Mouse (Mus musculus) embryonic facial prominence, embryonic 14.5 days (tissue): Measurements from ENCODE around the gene Sh2d2a. TPM values are rescaled to one million over a fixed set of nuclear protein-coding genes. Genes with fewer than 3 reads are reported as not detected.
A peak's percentile ranks its signal among the peaks of the same experiment; 100 is the strongest.
"Not testable (repeated sequence)": the region's sequence is repeated elsewhere in the genome, so short reads cannot be mapped to it uniquely, and the experiment has no call there.

Source experiments
- ATAC-seq: fragments of 200-750 bp; cut with Nextera tagmentation; 2 replicates; pipeline ENCODE4 v1.8.0; 2017; ENCODE audit warnings: low read depth, moderate number of reproducible peaks, moderate TSS enrichment
- DNase-seq: peaks from one replicate; pipeline ENCODE4 v3.0.0-alpha.2; 2015; ENCODE audit warnings: low spot score
- H3K27ac ChIP-seq: fragments of 300-500 bp; sonication (generic); replicated peaks from 2 replicates; pipeline ENCODE4 v1.5.1; 2014; ENCODE audit warnings: low read depth, mild to moderate bottlenecking, low read length, moderate library complexity
- H3K27me3 ChIP-seq: fragments of 300-500 bp; sonication (generic); replicated peaks from 2 replicates; pipeline ENCODE4 v1.6.1; 2014; ENCODE audit warnings: low read length; ENCODE audit not compliant: control insufficient read depth, insufficient read depth
- H3K36me3 ChIP-seq: fragments of 300-500 bp; sonication (generic); 2 replicates; pipeline ENCODE4 v1.6.1; 2014; ENCODE audit warnings: low read length, mixed read lengths; ENCODE audit not compliant: control insufficient read depth, insufficient read depth
- H3K4me1 ChIP-seq: fragments of 300-500 bp; sonication (generic); 2 replicates; pipeline ENCODE4 v1.6.1; 2014; ENCODE audit warnings: antibody characterized with exemption, low read length; ENCODE audit not compliant: control insufficient read depth, insufficient read depth
- H3K4me2 ChIP-seq: fragments of 300-500 bp; sonication (generic); 2 replicates; pipeline ENCODE4 v1.6.1; 2014; ENCODE audit warnings: low read depth, mild to moderate bottlenecking, low read length, moderate library complexity, mixed read lengths
- H3K4me3 ChIP-seq: fragments of 300-500 bp; sonication (generic); 2 replicates; pipeline ENCODE4 v1.5.1; 2014; ENCODE audit warnings: low read depth, mild to moderate bottlenecking, low read length
- H3K9ac ChIP-seq: fragments of 300-500 bp; sonication (generic); 2 replicates; pipeline ENCODE4 v1.6.1; 2014; ENCODE audit warnings: low read depth, mild to moderate bottlenecking, low read length, moderate library complexity, mixed read lengths
- H3K9me3 ChIP-seq: fragments of 300-500 bp; sonication (generic); 2 replicates; pipeline ENCODE4 v1.6.1; 2016; ENCODE audit warnings: low read length; ENCODE audit not compliant: control insufficient read depth
- WGBS: fragments of 180-500 bp; shearing (Covaris S2); extraction: QIAGEN DNeasy Blood & Tissue Kit; methylation state at CpG from one replicate; pipeline ENCODE4 v1.1.7; 2014; 5-methylcytosine and 5-hydroxymethylcytosine counted together
- polyA plus RNA-seq: library from polyadenylated mRNA; unstranded; fragments of >200 nt; fragmentation: Nextera tagmentation; extraction: Ambion mirVana; gene quantifications from 2 replicates; pipeline ENCODE4 v1.2.1, GENCODE M21; 2014

Sh2d2a gene
- polyA plus RNA-seq, 1 experiment from 2014 or later = not detected

- peak; percentile 82 for ATAC-seq
- H3K4me2 ChIP-seq = peak overlapping the region; percentile 25; the same call in 1 of the 2 replicates
- H3K9ac ChIP-seq = 0 out of 2 replicates have a peak overlapping the region, but pooled peaks have one; percentile 30
Measured at GRCm38 (mm10) chr3:87816646-87817093, 29.9 kb upstream of the Sh2d2a start.

GRCm38 (mm10) chr3:87818226-87818625 is 28.3 kb upstream of the Sh2d2a start:
- no peaks in the 10 kb centered on the region for H3K4me1 ChIP-seq
- no peaks in the 10 kb centered on the region for H3K36me3 ChIP-seq
- no peak overlapping the region for H3K4me2 ChIP-seq
- no peak overlapping the region for H3K9ac ChIP-seq
- DNase-seq (no peak), ATAC-seq (no peak)
- peaks cover 3% of the 10 kb centered on the region; the same call in 1 of the 2 replicates for H3K27me3 ChIP-seq
- WGBS = 55% methylated on average over 12 of the region's 12 CpGs
- H3K4me3 ChIP-seq = no peak overlapping the region
- no peaks in the 10 kb centered on the region for H3K9me3 ChIP-seq
- no peak overlapping the region for H3K27ac ChIP-seq

More at GRCm38 (mm10) chr3:87816646-87817093, 29.9 kb upstream of the Sh2d2a start:
- H3K9me3 ChIP-seq = no peaks in the 10 kb centered on the region
- peaks cover 4% of the 10 kb centered on the region; the same call in 1 of the 2 replicates for H3K27me3 ChIP-seq
- no peak overlapping the region for H3K27ac ChIP-seq
- 3% methylated on average over 12 of the region's 12 CpGs for WGBS
- no peaks in the 10 kb centered on the region for H3K36me3 ChIP-seq
- H3K4me1 ChIP-seq = no peaks in the 10 kb centered on the region
- DNase-seq = peak; percentile 87
- no peak overlapping the region for H3K4me3 ChIP-seq

- 100% methylated on average over 1 of the region's 1 CpGs for WGBS
- not testable (repeated sequence) for H3K4me1 ChIP-seq, H3K4me2 ChIP-seq, H3K4me3 ChIP-seq, H3K9me3 ChIP-seq, H3K9ac ChIP-seq, ATAC-seq, H3K27me3 ChIP-seq, H3K36me3 ChIP-seq, H3K27ac ChIP-seq, DNase-seq
Measured at GRCm38 (mm10) chr3:87824206-87824605, 22.3 kb upstream of the Sh2d2a start, which contains the start of gene Pear1. TSS of gene Pear1 (minus strand) at chr3:87824306.

GRCm38 (mm10) chr3:87828435-87828834 is 18.1 kb upstream of the Sh2d2a start:
- WGBS = 61% methylated on average over 4 of the region's 4 CpGs
- DNase-seq (no peak), ATAC-seq (no peak)
- H3K4me3 ChIP-seq = no peak overlapping the region
- H3K9ac ChIP-seq = no peak overlapping the region
- H3K9me3 ChIP-seq = no peaks in the 10 kb centered on the region
- no peaks in the 10 kb centered on the region for H3K27me3 ChIP-seq
- H3K4me1 ChIP-seq = no peaks in the 10 kb centered on the region
- no peaks in the 10 kb centered on the region for H3K36me3 ChIP-seq
- H3K27ac ChIP-seq = no peak overlapping the region
- H3K4me2 ChIP-seq = no peak overlapping the region

GRCm38 (mm10) chr3:87829025-87829424 is 17.5 kb upstream of the Sh2d2a start:
- H3K36me3 ChIP-seq = no peaks in the 10 kb centered on the region
- H3K4me2 ChIP-seq = no peak overlapping the region
- no peak overlapping the region for H3K9ac ChIP-seq
- no peak overlapping the region for H3K27ac ChIP-seq
- H3K4me1 ChIP-seq = no peaks in the 10 kb centered on the region
- H3K4me3 ChIP-seq = no peak overlapping the region
- 51% methylated on average over 10 of the region's 10 CpGs for WGBS
- no peaks in the 10 kb centered on the region for H3K27me3 ChIP-seq
- H3K9me3 ChIP-seq = no peaks in the 10 kb centered on the region
- ATAC-seq (no peak), DNase-seq (no peak)

GRCm38 (mm10) chr3:87832109-87832859 is 14.3 kb upstream of the Sh2d2a start:
- Histone ChIP-seq H3K9me3 (no peaks in the 10 kb centered on the region), H3K4me1 (no peaks in the 10 kb centered on the region), H3K36me3 (no peaks in the 10 kb centered on the region), H3K27me3 (no peaks in the 10 kb centered on the region), H3K27ac (no peak overlapping the region), H3K4me2 (no peak overlapping the region), H3K4me3 (no peak overlapping the region), H3K9ac (no peak overlapping the region)
- ATAC-seq = no peak
- 82% methylated on average over 7 of the region's 7 CpGs for WGBS
- no peak for DNase-seq

GRCm38 (mm10) chr3:87833482-87833881 is 13.1 kb upstream of the Sh2d2a start:
- WGBS = 60% methylated on average over 5 of the region's 5 CpGs
- H3K36me3 ChIP-seq = no peaks in the 10 kb centered on the region

GRCm38 (mm10) chr3:87838622-87839021 is 7.9 kb upstream of the Sh2d2a start:
- no peaks in the 10 kb centered on the region for H3K9me3 ChIP-seq
- H3K27me3 ChIP-seq = no peaks in the 10 kb centered on the region
- no peak overlapping the region for H3K4me3 ChIP-seq
- H3K27ac ChIP-seq = no peak overlapping the region
- peak; percentile 57; the same call in 1 of the 2 replicates for ATAC-seq
- DNase-seq = peak; percentile 66
- H3K4me1 ChIP-seq = no peaks in the 10 kb centered on the region
- WGBS = 3% methylated on average over 4 of the region's 4 CpGs
- H3K4me2 ChIP-seq = no peak overlapping the region
- no peaks in the 10 kb centered on the region for H3K36me3 ChIP-seq
- no peak overlapping the region for H3K9ac ChIP-seq

More at GRCm38 (mm10) chr3:87833482-87833881, 13.1 kb upstream of the Sh2d2a start:
- no peak overlapping the region for H3K4me2 ChIP-seq
- no peak overlapping the region for H3K27ac ChIP-seq
- H3K27me3 ChIP-seq = no peaks in the 10 kb centered on the region
- H3K9me3 ChIP-seq = no peaks in the 10 kb centered on the region
- no peak overlapping the region for H3K9ac ChIP-seq
- no peak overlapping the region for H3K4me3 ChIP-seq
- no peak for ATAC-seq
- no peaks in the 10 kb centered on the region for H3K4me1 ChIP-seq
- DNase-seq = no peak

- no peak for DNase-seq
- no peaks in the 10 kb centered on the region for H3K36me3 ChIP-seq
- H3K4me2 ChIP-seq = no peak overlapping the region
- no peaks in the 10 kb centered on the region for H3K9me3 ChIP-seq
- no peaks in the 10 kb centered on the region for H3K27me3 ChIP-seq
- H3K9ac ChIP-seq = no peak overlapping the region
- H3K27ac ChIP-seq = no peak overlapping the region
- H3K4me1 ChIP-seq = no peaks in the 10 kb centered on the region
- ATAC-seq = no peak
- no peak overlapping the region for H3K4me3 ChIP-seq
Measured at GRCm38 (mm10) chr3:87840858-87841257, 5.7 kb upstream of the Sh2d2a start.
